Mouse (Mus musculus) large intestine, adult 2 months (tissue): ENCODE measurements around the gene Atp5d. TPM values are rescaled to one million over a fixed set of nuclear protein-coding genes. Genes with fewer than 3 reads are reported as not detected.
A peak's percentile ranks its signal among the peaks of the same experiment; 100 is the strongest.

Experiments used
- DNase-seq: peaks from one replicate; pipeline ENCODE4 v3.0.0-alpha.2; 2012; ENCODE audit warnings: low read depth, low spot score
- WGBS: fragments of 180-500 bp; shearing (Covaris S2); methylation state at CpG from one replicate; pipeline ENCODE4 v1.1.7; 2018; 5-methylcytosine and 5-hydroxymethylcytosine counted together
- polyA plus RNA-seq: library from polyadenylated mRNA; depleted of rRNA; stranded (reverse); fragments of >200 nt; gene quantifications from 2 replicates; pipeline ENCODE4 v1.2.3, GENCODE M21; 2012

The Atp5d gene
- polyA plus RNA-seq, 1 experiment: 1,215 TPM

DNA sequence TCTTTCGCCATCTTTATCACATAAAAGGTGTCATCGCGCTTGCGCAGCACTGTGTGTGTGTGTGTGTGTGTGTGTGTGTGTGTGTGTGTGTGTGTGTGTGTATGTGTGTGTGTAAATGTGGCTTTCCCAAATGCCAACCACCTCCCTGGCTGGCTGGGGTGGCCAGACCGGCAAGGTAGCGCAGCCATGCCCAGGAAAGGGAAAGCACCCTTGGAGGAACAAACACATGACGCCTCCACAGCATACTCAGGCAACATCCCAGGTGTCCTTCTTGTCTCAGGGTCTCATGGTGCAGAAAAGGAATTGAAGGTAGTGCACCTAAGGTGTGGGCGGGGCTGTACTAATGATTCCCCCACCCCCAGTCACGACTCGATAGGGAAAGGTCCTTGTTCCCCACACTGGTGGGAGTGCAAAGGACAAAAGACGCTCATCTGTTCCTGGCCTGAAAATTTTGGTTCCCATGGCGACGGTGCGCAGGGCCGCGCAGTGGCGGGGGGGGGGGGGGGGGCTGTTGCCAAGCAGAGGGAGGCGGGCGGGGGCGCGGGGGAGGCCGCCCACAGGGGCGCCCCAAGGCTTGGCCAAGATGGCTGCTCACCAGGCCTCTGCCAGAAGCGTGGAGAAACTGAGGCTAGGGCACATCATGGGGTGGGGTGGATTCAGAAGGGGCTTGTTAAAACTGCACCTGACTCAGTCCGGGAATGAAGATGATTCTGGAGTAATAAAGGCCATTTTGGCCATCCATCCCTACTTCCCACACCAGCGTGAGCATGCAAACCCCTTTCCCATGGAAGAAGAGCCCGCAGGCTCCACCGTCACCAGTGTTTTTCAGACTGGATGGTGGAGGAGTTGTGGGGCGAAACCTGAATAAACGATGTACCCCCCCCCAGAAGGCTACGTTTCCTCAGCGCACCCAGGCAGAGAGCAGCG lies 543 bp upstream of the Atp5d start:
- 13% methylated on average over 30 of the region's 33 CpGs for WGBS
- no peak for DNase-seq

GRCm38 (mm10) chr10:80139439-80139775 lies 975 bp downstream of the Atp5d start:
- DNase-seq: no peak
- 1% methylated on average over 10 of the region's 10 CpGs for WGBS

DNA sequence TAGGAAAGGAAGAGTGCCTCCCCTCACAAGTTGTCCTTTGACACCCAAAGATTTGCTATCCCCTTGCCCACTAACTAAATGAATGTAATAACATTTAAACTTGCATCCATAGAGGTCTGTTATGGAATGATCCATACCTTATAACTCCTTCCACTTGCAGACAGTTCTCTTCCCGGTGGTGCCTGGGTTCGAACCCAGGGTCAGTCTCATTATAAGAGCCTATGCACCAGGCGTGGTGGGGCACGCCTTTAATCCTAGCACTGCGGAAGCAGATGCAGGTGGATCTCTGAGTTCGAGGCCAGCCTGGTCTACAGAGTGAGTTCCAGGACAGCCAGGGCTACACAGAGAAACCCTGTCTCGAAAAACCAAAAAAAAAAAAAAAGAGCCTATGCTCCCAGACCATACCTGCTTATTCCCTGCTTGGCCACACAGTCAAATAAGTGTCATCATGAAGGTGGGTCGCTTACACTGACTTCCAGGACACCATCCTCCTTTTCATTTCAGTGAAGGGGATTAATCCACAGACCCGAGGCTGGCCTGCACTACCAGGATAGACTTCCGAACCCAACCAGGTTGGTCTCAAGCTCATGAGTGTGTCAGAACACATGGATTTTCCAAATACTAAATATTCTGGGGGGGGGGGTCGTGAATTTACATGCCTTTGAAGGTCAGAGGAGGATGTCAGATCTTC lies 1.7 kb downstream of the Atp5d start:
- 76% methylated on average over 11 of the region's 11 CpGs for WGBS
- no peak for DNase-seq

GRCm38 (mm10) chr10:80140666-80141035 lies 2.2 kb downstream of the Atp5d start, which contains the start of gene Cbarp:
Gene Cbarp, minus strand, starts transcription at chr10:80140835.
- 68% methylated on average over 10 of the region's 10 CpGs for WGBS

GRCm38 (mm10) chr10:80141243-80141642 lies 2.8 kb downstream of the Atp5d start:
- DNase-seq: no peak
- under 1% methylated on average over 29 of the region's 29 CpGs for WGBS

More at GRCm38 (mm10) chr10:80140666-80141035, 2.2 kb downstream of the Atp5d start, which contains the start of gene Cbarp:
- no peak for DNase-seq

- peak; percentile 97 for DNase-seq
- under 1% methylated on average over 43 of the region's 43 CpGs for WGBS
These were observed 3.5 kb downstream of the Atp5d start for GRCm38 (mm10) chr10:80141786-80142529.

DNA sequence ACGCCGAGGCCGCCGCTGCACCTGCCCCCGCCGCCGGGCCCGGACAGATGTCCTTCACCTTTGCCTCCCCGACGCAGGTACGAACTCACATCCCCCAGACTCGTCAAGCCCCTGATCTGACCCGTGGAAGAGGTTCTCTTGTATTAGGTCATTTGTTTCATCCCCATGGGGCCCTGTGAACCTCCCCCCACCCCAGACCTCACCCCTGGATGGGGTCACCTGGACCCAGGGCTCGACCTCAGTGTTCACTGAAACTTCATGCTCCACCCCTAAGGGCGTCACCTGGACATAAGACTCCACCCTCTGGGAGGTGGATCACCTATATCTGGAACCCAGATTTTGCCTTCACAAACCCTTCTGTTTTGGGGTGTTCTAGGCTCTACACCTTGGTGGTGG lies 4.1 kb downstream of the Atp5d start:
- WGBS: 1% methylated on average over 15 of the region's 15 CpGs
- DNase-seq: no peak

GRCm38 (mm10) chr10:80143664-80144063 lies 5.2 kb downstream of the Atp5d start:
- no peak for DNase-seq
- 86% methylated on average over 7 of the region's 7 CpGs for WGBS

- 84% methylated on average over 12 of the region's 12 CpGs for WGBS
- no peak for DNase-seq
These were observed 5.7 kb downstream of the Atp5d start for GRCm38 (mm10) chr10:80144159-80144558.

DNA sequence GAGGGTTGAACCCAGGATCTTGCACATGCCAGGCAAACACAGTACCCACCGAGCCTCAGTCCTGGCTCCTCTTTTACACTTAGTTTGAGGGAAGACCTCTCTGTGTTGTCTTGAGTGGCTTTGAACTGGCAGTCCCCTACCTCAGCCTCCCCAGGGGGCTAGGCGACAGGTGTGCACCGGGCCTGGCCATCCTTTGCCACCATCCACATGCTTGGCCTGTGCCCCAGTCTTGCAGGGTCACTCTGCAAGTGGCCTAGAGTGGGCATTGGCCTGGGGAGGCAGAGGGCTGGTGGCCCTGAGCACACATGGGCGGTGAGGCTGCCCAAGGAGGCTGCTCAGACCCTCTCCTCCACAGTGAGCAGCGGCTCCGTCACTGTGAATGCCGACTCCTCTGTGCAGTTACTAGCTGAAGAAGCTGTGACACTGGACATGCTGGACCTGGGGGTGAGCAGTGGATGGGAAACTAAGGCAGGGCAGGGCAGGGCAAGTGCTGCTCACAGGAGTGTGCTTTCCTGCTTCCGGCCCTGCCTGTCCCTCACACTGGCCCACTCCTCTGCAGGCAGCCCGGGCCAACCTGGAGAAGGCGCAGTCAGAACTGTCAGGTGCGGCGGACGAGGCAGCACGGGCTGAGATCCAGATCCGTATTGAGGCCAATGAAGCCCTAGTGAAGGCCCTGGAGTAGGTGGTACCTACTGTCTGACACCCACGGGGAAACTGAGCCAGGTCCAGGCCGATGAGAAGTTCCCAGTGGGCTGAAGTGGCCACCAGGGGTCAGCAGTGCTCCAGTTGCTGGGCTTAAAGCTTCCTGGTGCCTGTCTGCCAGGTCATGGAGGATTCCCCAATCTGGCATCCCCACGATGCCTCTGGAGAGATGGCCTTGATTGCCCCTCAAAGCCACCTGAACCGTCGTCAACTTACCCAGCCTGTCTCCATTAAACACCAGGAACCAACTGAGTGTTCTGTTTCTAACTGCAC lies 6.7 kb downstream of the Atp5d start:
- no peak for DNase-seq
- WGBS: 58% methylated on average over 20 of the region's 20 CpGs

DNA sequence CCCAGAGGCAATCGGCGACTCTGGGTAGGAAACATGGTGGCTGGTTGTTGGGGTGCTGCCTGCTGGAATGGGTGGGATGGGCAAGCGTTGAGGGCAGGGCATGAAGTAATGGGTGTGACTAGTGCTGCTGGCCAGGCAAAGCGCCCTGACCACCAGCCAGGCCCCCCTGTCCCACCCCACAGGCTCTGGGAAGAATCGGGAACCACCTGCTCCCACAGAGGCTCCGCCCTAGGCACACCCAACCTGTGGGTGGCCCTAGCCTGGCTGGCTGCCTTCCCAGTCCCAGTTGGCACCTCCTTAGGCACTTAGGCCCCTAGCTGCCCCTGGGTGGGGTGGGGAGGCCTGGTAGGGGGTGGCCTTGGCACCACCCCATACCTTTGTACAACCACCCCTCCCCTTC lies 7.5 kb downstream of the Atp5d start:
- DNase-seq: no peak
- 19% methylated on average over 6 of the region's 6 CpGs for WGBS

GRCm38 (mm10) chr10:80146568-80147011 lies 8.2 kb downstream of the Atp5d start:
- DNase-seq: no peak
- 39% methylated on average over 4 of the region's 4 CpGs for WGBS

GRCm38 (mm10) chr10:80147146-80147718 lies 8.8 kb downstream of the Atp5d start:
- 38% methylated on average over 5 of the region's 5 CpGs for WGBS

DNA sequence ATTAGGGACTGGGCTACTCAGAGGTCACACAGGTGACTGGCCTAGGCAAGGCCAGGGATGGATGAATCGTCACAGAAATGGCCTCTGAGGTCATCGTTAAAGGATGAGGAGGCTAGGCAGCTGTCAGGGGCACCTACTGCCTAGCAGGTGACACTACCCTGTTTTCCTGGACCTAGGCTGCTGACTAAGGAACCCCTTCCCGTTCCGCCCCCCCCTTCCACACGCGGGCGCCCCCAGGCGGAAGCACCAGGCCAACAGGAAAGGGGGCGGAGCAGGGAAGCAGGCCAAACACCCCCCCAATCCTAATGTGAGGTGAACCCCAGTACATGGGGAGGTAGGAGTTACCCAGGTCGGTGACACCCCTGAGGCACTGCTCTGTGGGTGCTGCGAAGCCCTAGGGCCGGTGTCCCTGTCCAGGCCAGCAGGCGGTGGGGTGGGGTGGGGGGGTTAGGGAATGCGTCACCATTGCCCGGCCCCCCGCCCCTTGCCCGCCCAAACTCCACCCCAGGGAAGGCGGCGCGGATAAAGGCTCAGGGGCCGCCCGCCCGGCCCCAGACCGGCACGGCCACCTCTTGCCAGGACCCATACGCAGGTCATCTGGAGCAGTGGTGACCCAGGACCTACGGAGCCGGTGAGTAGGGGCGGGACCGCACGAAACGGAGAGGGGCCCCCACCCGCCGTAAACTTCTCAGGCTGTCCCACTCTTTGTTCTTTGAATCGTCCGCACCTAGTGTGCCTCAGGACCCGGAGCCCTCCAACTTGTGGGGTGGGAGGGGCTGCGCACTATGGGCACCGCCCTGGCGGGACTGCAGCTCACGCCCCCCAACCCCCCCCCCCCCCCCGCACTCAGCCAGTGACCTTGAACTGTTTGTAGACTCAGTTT lies 9.5 kb downstream of the Atp5d start, which contains the start of gene Midn:
TSS of gene Midn (plus strand) at position 554 of the 883 bp plus-strand sequence.
- no peak for DNase-seq
- WGBS: 1% methylated on average over 39 of the region's 42 CpGs

More at GRCm38 (mm10) chr10:80147146-80147718, 8.8 kb downstream of the Atp5d start:
- no peak for DNase-seq

DNA sequence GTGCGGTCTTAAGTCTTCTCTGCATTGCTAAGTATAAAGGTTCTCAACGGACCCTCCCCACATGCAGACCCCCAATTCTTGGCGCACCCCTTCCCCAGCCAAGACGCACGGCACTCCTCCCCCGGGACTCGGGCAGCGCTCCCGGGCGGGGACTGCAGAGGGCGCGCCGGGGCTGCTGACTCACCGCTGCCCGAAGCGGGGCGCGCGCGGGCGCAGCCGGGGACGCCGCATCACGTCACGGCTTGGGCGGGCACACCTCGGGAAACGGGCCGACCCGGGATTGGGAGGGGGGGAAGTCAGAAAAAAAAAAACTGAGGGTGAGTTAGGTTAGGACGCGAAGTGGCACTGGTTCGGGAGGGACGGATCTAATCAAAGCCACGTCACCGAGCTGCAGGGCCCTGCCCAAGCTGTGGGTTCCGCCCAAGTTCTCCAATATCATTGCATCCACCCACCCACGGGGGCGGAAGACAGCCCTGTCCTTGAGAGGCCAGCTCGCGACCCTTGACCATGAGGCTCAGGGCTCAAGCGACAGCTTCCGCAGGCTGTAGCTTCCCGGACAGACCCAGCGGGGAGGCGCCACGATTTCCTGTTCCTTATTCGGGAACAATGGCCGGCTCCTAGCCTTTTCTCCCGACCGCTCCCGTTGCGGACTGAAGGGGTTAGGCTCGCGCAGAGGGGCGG lies 10.3 kb downstream of the Atp5d start:
- WGBS: under 1% methylated on average over 57 of the region's 57 CpGs
- no peak for DNase-seq

GRCm38 (mm10) chr10:80149291-80150225 lies 11.1 kb downstream of the Atp5d start:
- no peak for DNase-seq
- under 1% methylated on average over 88 of the region's 88 CpGs for WGBS
